Mouse (Mus musculus): ENCODE data around the gene Ccdc160.

The Ccdc160 gene

DNA sequence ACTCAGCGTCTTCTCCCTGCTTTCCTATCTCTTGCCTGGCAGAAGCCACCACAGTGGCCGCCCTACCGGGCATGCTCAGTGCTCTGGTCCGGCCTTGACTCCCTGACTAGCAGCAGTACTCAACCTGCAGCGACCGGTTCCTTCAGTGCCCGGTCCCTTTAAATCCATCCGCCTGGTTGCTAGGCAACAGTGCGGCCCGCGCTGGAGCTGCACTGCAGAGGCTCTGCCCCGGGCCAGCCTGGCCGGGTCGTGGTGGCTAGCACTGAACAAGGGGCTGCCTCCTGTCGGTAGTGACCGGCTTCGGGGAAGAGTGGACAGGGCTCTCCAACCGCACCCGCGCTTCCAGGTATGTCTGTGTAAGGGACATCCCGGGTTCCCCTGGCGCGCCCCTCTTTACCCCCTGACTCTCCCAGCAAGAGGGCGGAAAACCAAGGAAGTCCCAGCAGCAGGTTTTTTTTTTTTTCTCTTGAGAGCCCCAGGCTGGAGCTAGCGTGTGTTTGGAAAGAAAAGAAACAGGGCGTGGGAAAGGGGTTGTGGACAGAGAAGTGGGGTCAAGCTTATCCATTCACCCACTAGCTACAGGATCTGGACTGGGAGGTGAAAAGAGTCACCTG, at the start of gene Ccdc160:
Ccdc160 (plus strand) TSS at position 221 of the 614 bp plus-strand sequence.
- peak; percentile 37 for DNase-seq (ENCODE audit: low spot score)

DNA sequence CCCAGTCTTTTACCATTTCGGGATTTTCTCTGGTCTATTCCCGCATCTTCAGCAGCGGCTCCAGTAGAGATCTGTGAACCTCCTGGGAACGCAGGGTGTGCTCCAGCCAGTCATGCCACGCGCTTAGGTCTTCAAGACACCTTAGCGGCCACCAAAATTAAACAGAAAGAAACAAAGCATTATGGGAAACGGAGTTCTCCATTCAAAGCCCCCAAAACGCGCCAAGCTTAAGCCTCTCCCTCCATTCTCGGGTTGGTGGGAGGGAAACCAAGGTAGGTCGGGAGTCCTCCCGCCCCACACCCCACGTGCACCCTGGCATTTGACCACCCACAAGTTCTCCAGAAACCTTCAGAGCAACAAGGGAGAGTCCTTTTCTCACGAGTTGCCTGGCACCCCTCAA, 47.2 kb upstream of the Ccdc160 start:
- DNase-seq (ENCODE audit: low spot score) = no peak

GRCm38 (mm10) chrX:52744201-52745051, 46.6 kb upstream of the Ccdc160 start:
- DNase-seq (ENCODE audit: low spot score) = no peak

DNA sequence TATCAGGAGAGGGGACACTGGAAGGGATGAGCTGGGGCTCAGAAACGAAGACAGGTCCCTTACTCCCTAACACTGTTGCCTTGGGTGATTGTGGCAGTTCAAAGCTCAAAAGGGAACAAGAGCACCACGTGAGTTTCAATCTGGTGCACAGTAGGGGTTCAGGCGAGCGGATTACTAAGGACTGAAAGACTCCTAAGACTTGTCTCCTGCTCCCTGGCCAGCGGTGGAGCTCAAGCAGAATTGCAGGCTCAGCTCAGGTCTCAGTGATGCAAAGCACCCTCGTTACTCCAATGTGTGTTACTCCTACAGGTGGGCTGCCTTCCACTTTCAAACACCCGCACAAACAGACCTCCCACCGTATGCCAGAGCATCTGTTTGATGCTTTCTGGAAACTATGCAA, 45.5 kb upstream of the Ccdc160 start:
- DNase-seq (ENCODE audit: low spot score) = no peak

DNA sequence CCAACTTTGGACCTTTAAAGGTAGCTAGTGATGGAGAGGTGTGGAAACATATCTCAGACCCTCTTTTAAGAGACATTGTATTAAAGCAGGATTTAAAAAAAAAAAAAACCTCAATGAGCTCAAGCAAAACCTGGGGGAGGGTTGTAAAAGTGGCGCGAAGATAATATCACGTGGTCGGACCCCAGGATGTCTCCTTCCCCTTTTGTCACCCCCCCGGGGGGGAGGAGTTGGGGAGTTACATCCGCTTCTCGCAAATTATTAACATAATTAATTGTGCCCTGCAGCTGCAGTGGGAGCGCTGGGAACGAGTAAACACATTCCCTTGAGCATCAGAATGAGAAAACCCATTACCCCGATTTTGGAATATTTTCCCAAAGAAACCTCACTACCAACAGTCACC, 45.1 kb upstream of the Ccdc160 start:
- DNase-seq (ENCODE audit: low spot score) = no peak

GRCm38 (mm10) chrX:52746849-52747248, 44.2 kb upstream of the Ccdc160 start:
- DNase-seq (ENCODE audit: low spot score) = no peak

- DNase-seq (ENCODE audit: low spot score) = no peak
Observed at GRCm38 (mm10) chrX:52753491-52754085, 37.4 kb upstream of the Ccdc160 start.

DNA sequence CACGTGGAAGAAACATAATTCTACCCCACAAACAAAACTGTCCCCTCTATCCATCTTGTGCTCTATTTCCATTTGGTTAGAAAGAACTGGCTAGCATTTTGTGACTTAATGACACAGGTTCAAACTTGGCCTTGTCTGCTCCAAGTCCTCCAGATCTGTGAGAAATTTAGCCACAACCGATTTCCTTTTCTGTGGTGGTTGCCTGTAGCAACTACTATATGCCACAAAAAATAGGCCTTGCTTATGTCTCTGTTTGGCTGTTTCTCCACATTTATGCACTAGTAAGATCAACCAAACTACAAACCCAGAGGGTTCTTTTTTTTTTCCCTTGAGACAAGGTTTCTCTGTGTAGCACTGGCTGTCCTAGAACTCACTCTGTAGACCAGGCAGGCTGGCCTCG, 33.8 kb upstream of the Ccdc160 start:
- DNase-seq (ENCODE audit: low spot score) = no peak

DNA sequence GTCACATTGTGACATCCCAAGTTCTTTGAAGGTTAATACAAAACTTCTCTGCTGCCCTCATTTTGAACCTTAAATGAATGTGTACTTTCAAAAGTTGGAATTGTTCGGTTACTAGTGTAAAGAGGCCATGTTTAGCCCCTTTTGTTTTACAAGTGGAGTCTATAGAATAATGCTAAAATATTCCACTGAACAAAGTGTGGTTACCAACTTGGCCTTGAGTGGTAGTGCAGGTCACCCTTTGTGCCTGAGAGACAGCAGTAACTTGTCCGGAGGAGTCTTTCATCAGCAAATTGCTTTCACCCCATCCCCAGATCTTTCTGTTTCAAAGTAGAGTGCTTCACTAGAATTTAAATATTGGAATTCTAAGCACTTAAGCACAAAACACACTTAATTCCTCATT, 31.8 kb upstream of the Ccdc160 start:
- DNase-seq (ENCODE audit: low spot score) = no peak

DNA sequence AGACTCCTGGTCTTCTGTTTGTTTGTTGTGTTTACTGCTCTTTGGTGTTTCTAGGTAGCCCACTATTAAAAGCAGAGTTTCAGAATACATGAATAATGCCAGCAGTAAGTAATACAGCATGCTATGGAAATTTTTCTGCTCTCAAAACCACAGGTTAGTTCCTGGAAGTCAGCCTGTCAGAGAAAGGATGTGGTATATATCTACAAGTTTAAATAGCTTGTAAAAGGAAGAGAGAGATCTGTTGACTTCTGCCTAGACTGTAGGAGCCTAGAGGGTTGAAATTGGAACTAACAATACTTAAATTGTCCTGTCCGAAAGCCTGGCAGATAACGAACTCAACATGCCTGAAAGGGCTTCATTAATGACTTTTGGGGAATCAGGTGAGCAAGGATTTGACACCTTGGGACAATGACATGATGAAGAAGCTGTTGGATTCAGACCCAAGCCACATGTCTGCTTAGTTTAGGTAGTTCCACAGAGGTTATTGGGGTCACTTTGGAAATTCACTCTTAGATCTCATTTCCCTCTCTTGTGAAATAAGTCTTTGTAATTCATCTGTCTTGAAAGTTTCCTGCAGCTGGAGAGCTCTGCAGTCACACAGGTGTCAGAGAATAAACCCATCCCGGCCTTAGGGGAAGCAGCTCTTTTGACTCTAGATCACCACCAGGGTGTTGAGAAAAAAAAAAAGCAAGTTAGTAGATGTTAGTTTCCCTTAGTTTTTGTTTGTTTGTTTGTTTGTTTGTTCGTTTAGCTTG, 30.6 kb upstream of the Ccdc160 start:
- DNase-seq (ENCODE audit: low spot score) = no peak

DNA sequence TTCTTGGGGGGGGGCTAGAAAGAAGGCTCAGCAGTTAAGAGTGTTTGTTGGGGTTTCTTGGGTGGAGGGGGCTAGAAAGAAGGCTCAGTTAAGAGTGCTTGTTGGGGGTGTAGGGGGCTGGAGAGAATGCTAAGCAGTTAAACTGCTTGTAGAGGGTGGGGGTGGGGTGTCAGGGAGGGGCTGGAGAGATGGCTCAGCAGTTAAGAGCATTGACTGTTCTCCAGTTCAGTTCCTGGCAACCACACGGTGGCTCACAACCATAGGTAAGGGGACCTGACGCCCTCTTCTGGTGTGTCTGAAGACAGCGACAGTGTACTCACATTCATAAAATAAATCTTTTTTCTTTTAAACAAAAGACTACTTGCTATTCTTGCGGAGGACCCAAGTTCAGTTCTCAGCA, 28.8 kb upstream of the Ccdc160 start:
- no peak for DNase-seq (ENCODE audit: low spot score)

- no peak for DNase-seq (ENCODE audit: low spot score)
Observed at GRCm38 (mm10) chrX:52775973-52776372, 15.0 kb upstream of the Ccdc160 start.

DNA sequence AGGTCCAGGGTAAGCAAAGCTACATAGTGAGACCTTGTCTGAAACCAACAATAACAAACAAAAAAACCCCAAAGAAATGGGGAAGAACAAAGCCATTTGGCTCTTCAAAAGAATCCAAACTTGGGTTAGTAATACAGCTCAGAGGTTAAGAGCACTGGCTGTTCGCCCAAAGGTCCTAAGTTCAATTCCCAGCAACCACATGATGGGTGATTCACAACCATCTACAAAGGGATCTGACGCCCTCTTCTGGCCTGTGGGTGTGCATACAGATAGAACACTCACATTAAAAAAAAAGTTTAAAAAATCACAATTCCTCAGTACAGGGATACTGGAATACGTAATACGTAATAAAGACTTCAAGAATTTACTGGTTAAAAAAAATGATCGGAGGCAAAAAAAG, 13.3 kb upstream of the Ccdc160 start:
- no peak for DNase-seq (ENCODE audit: low spot score)

DNA sequence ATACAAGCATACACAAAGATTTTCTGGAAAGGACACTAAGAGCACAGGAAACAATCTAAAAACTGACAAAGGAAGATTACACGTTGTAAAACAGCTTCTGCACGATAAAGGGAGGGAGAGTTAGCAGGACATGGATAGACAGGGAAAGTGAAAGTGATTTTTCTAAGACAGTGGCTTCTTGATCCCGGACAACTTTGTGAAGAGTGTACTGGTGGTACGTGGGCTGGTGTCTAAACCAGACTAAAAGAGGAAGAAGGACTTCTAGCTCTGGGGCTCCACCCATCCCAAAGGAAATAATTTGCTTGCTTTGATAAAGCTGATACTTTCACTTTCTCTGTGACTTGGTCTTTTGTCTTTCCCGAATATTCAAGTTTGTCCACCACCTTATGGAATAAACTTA, 7.1 kb upstream of the Ccdc160 start:
- DNase-seq (ENCODE audit: low spot score) = no peak

DNA sequence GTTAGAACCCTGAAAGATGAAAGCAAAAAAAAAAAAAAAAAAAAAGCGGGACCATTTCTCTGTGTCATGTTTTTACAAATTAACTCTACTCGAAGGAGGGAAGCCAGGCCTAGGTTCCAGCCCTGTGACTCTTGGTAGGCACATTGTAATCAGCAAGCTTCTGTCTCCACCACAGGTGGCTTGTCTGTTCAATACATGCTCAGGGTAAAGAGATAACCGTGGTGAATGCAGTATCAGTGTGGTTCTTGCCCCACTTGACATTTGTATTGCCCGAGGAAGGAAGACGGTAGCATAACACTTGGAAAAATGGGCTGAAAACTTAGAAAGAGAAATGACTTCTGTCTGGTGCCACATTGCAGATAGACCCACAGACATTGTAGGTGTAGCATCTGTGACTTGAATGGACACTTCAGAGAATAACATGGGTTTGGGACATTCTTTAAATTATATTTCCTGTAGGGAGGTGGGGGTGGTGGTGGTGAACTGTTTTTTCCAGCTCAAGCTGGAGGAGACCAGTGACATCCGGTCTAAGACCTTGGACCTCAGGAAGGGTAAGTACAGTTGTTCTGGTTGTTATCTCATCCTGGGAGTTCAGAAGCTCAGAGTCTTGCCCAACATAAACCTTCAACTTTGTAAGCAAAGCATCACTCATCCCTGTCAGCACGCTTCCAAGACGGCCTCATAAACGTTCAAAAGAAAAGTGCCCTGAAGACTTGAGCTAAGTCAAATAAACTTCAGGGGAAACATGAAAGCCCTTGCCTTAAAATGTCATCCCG, 1.1 kb downstream of the Ccdc160 start:
- no peak for DNase-seq (ENCODE audit: low spot score)

DNA sequence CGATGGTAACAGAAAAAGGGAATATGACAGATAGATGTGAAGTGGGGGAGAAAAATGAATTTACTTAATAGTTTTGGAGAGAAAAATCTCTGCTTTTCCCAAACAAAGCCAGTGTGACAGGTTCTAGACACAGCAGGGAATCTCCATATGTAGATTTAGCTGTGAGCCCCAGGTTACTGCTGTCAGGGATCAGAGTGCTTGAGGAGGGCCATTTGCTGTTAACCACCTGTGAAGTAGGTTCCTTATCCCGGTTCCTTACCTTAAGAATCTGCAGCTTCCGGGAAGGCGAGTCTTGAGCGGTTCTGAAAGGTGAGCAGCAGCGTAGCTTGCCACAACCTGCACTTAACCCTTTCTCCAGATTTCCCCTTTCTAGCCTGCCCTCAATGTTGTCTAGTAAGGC, 1.9 kb downstream of the Ccdc160 start:
- DNase-seq (ENCODE audit: low spot score) = no peak

DNA sequence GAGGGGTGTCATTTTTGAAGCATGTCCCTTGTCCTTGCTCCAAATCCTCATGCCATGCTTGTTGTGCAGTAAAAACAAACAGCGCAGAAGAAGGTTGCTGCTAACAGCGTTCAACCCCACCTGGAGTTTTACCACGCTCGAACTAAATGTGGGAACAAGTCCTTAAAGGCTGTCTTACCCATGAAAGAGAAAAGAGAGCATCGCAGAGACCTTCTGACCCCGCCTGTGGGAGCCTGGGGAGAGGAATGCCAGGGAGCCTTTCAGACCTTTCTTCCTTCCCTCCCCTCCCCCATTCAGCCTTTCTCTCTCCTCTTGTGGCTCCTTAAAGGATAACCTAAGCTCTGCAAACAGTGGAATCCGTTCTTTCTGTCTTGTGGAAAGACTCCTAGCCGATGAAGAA, 4.8 kb downstream of the Ccdc160 start:
- no peak for DNase-seq (ENCODE audit: low spot score)

- DNase-seq (ENCODE audit: low spot score) = no peak
Observed at GRCm38 (mm10) chrX:52797031-52797625, 6.1 kb downstream of the Ccdc160 start.

GRCm38 (mm10) chrX:52798255-52798654, 7.3 kb downstream of the Ccdc160 start:
- DNase-seq (ENCODE audit: low spot score) = no peak

DNA sequence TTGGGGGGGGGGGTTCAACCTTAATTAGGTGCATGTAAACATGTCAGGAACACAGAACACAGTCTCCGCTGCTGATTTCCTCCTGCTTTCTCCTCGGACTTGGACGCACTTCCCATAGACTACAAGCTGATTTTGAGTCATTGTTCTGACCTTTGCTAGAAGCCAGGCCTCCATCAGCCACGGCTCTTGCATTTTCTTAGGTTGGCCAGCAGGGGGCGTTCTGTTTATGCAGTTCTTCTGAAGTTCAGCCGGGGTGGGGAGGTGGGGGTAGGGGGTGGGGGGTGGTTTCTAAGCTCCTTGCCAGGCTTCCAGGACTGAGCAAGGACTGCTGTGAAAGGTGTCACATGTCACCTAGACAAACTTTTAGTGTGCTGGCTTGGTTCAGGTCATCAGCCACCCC, 8.6 kb downstream of the Ccdc160 start:
- no peak for DNase-seq (ENCODE audit: low spot score)

DNA sequence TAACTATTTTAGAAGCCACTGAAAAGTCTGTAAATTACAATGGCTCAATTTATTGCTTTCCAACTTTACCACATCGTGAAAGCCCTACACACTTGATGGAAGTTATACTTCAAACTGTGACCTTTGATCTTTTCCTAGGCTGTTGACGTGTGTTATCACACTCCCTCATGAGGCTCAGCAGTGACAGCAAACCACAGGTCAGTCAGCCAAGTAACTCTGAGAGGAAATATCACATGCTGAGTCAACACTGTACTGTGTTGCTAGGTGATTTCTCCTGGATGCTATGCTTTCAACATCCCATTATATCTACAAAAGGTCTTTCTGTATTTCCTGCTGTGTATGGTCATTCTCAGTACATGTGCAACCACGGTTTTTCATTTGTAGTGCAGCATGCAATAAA, 28.3 kb downstream of the Ccdc160 start:
- no peak for DNase-seq (ENCODE audit: low spot score)
